Mouse (Mus musculus) hematopoietic stem cell, adult 5-6 weeks (primary cell): ENCODE data around the gene Apool. TPM values are rescaled to one million over a fixed set of nuclear protein-coding genes. Genes with fewer than 3 reads are reported as not detected.

Experiments
- ATAC-seq, 2 experiments: fragments of 125-278 bp in 1 of 2; replicated peaks in 1 of 2; 2 replicates each; pipeline ENCODE4 v1.8.0; 2016 to 2017; ENCODE audit warnings: inconsistent platforms in 2 of 2, mild to moderate bottlenecking in 2 of 2, moderate number of reproducible peaks in 2 of 2, low read depth in 1 of 2, moderate TSS enrichment in 1 of 2; ENCODE audit not compliant: low FRiP score in 2 of 2, poor library complexity in 2 of 2, severe bottlenecking in 2 of 2, insufficient read depth in 1 of 2, low TSS enrichment in 1 of 2
- total RNA-seq: library from RNA; stranded (forward); fragments of 172-1452, 232-1000 nt; gene quantifications from 2 replicates; pipeline ENCODE4 v1.2.3, GENCODE M21; 2017

Gene Apool
- 43.3 and 51.4 TPM in 2 replicates for total RNA-seq

- peak; percentile 100 for ATAC-seq
Measured at GRCm38 (mm10) chrX:112310804-112311530, at the start of gene Apool. Gene Apool, plus strand, starts transcription at chrX:112311334.

- no peak for ATAC-seq
Measured at GRCm38 (mm10) chrX:112273550-112273949, 37.6 kb upstream of the Apool start.

- peak; percentile 59 to 60 for ATAC-seq
Measured at GRCm38 (mm10) chrX:112311531-112311887, 375 bp downstream of the Apool start.

DNA sequence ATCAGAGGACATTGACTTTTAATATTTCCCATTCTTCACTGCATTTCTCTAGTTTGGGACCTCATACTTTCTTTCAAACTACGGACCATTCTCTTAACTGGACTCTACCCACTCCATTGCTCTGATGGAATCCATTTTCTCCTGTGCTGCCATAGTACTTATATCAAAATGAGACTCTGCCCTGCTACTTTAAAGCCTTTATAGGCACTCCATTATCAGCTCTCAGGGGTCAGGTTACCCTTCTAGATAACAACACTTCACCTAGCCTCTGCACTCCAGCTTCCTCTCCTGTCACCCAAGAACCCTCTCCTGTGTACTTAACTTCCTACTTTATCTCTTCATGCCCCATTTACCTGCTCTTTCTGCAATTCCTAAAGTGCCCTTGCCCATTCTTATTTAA lies 960 bp downstream of the Apool start:
- no peak for ATAC-seq

- ATAC-seq = peak; percentile 45 to 75; a peak in 3 of 4 replicates
Measured at GRCm38 (mm10) chrX:112320273-112320672, 9.1 kb downstream of the Apool start.

- ATAC-seq = no peak
Measured at GRCm38 (mm10) chrX:112339486-112339885, 28.4 kb downstream of the Apool start.

DNA sequence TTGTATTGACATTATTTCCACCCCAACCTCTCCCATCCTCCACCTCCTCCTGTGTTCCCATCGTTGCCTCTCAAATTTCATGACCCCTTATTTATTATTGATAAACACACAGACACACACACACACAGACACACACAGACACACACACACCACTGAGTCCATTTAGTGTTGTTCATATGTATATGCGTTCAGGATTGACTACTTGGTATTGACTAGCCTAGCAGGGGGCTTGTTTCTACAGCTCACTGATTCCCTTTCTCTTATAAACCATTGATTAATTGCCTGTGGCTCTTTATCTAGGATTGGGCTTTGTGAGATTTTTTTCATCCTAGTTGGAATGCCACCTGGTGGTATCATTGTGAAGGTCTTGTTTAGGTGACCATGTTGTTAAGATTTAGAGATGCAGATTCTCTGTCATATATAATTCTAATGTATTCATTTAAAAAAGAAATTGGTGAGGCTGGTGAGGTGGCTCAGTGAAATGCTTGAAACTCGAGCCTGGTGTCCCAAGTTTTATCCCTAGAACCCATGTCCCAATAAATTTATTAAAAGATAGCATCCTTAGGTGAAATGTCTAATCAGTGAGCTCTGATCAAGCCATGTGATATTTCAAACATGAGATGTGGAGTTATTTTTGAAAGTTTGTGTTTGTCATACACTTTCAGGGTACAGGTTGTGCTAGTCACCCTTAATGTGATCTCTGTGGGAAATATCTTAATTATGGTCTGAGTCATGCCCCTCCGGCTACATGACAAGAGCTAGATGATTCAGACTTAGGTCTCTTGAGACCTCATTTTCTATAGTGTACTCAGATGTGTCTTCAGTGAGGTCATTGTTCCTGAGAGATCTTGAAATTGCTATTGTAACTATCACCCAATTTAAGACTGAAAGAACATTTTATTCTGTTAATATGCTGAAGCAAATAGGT lies 36.6 kb downstream of the Apool start:
- no peak for ATAC-seq

DNA sequence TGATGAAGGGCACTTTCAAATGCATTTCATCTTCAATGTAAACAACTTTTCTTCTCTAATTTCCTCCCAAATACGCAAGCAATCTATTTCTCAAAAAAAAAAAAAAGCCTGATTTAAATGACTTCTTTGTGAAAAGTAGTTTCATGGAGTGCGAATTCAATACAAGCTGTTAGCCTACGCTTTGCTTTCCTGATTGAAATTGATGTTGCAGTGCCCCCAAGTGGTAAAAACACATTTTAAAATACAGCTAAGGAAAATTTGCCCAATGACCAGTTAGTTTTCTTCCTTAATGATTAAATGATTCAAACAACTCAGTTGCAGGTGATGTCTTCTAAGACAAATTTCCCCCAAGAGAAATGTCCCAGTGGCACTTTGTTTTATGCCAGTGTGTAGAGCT lies 37.3 kb downstream of the Apool start:
- no peak for ATAC-seq

DNA sequence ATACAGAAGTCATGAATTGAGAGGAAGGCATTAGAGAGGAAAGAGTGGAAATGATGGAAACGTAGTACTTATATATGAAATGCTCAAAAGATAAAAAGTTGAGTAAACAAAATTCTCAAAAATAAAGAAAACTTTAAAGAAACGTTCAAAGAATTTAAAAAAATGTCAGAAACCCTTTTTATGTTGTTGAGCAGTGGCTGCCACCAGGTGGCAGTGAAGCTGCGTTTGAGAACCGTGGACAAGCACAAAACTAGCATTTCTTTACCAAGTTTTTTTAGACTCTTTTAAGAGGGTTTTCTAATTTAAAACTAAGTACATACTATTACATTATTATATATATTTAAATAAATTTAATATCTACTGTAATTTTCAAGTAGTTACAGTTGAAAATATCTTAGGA lies 57.3 kb downstream of the Apool start:
- no peak for ATAC-seq

DNA sequence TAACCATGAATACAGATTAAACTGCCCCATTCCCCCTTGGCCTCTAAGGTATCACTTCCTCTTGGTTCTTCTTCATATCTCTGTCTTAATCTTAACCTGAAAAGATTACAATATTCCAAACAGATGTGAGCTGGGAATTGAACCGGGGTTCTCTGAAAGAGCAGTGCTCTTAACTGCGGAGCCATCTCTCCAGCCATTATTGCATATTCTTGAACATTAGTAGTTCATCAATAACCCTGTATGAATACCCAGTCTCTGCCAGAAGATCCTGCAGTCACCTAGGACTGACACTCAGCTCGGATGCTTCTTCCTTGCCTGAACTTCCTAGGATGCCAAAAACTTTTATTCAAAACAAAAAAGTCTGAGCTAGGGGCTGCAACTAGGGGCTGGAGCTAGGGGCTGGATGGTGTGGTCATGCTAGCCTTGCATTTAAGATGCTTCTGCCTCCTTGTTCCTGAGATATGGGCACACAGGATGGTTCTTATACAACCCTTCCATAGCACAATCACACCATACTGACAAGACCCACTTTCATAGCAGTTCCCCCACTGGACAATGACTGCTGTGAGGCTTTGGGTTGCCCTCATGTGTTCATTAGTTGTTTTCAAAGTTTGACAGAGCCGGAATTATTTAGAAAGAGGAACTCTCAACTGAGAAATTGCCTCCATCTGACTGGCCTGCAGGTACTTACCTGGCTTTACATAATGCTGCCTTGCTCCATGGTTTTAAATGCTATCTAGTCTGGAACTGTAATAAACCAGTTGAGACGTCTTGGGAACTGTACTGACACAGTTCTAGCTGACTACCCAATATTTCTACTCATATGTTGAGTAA lies 59.7 kb downstream of the Apool start:
- ATAC-seq = peak; percentile 100

DNA sequence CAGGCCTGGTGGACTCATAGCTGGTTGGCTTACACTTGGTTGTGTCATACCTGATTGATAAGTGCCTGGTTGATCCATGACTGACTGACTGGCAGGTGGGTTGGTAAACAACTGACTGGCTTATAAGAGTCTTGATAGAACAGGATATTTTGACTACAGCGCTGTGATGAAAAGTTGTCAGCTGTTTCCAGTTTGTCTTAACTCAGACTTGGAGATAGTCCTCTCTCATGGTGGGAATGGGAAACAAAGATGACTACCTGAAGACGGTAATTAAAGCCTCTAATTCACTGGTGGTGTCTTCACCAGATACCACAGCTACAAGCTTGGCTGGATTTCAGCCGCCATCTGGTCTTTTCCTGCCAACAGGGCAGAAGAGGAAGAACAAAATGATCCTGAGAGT lies 95.5 kb downstream of the Apool start, which contains the start of gene Satl1:
Gene Satl1, minus strand, starts transcription at position 101 of the 400 bp plus-strand sequence.
- ATAC-seq = no peak

- ATAC-seq = no peak
Measured at GRCm38 (mm10) chrX:112412309-112412708, 101.2 kb downstream of the Apool start.

Other genes starting within 250 kb of the Apool start
- not detected in 2 replicates for gene 4933403O08Rik, start 72.3 kb upstream of the Apool start, total RNA-seq
- not detected in 2 replicates for gene Satl1, start 95.4 kb downstream of the Apool start, total RNA-seq
- gene 2010106E10Rik, start 183.9 kb downstream of the Apool start, total RNA-seq = not detected in 2 replicates